Mouse (Mus musculus) heart, adult 2 months (tissue): ENCODE measurements around the gene Wnt2b. TPM values are rescaled to one million over a fixed set of nuclear protein-coding genes. Genes with fewer than 3 reads are reported as not detected.

Experiments used
- DNase-seq, 2 experiments: peaks; one replicate each; pipeline ENCODE4 v3.0.0; 2021
- H3K27ac ChIP-seq: fragments of 200-600 bp; 2 replicates; pipeline ENCODE4 v1.8.1; 2022
- H3K27me3 ChIP-seq: fragments of 200-500 bp; 2 replicates; pipeline ENCODE4 v1.6.1; 2012; ENCODE audit warnings: mild to moderate bottlenecking, low read length, inconsistent platforms, mixed read lengths; ENCODE audit not compliant: control insufficient read depth, insufficient read depth
- H3K36me3 ChIP-seq: fragments of 200-500 bp; 2 replicates; pipeline ENCODE4 v1.6.1; 2012; ENCODE audit warnings: low read length, inconsistent platforms; ENCODE audit not compliant: control insufficient read depth, insufficient read depth
- H3K4me1 ChIP-seq: fragments of 200-500 bp; 2 replicates; pipeline ENCODE4 v1.6.1; 2011; ENCODE audit warnings: low read length; ENCODE audit not compliant: control insufficient read depth, insufficient read depth
- H3K4me3 ChIP-seq: fragments of 200-600 bp; 2 replicates; pipeline ENCODE4 v1.8.1; 2022
- H3K79me2 ChIP-seq: fragments of 200-500 bp; replicated peaks from 2 replicates; pipeline ENCODE4 v1.6.1; 2012; ENCODE audit warnings: mild to moderate bottlenecking, inconsistent platforms, low read length, moderate library complexity, mixed read lengths; ENCODE audit not compliant: control insufficient read depth, insufficient read depth
- H3K9ac ChIP-seq: fragments of 200-500 bp; 2 replicates; pipeline ENCODE4 v1.6.1; 2012; ENCODE audit warnings: low read depth, mild to moderate bottlenecking, control low read depth, inconsistent platforms, low read length, mixed read lengths
- CTCF ChIP-seq: fragments of 200-600 bp; IDR thresholded peaks from 2 replicates; pipeline ENCODE4 v1.8.1; 2022; ENCODE audit warnings: antibody characterized with exemption, mild to moderate bottlenecking, moderate library complexity
- EP300 ChIP-seq: fragments of 200-500 bp; IDR thresholded peaks from 2 replicates; pipeline ENCODE4 v1.6.1; 2011; ENCODE audit warnings: low read depth, low read length, control low read depth; ENCODE audit not compliant: insufficient read depth
- POLR2A ChIP-seq: fragments of 200-500 bp; IDR thresholded peaks from 2 replicates; pipeline ENCODE4 v1.6.1; 2011; ENCODE audit warnings: mild to moderate bottlenecking, low read depth, low read length, control low read depth; ENCODE audit not compliant: insufficient read depth
- WGBS: fragments of 180-500 bp; shearing (Covaris S2); methylation state at CpG from one replicate; pipeline ENCODE4 v1.1.7; 2018; 5-methylcytosine and 5-hydroxymethylcytosine counted together
- intact Hi-C: fragments of 180-260 bp; cut with DNase I; formaldehyde crosslinking; loops from one replicate; pipeline ENCODE4 v1.15.1; 2025
- polyA plus RNA-seq: library from polyadenylated mRNA; depleted of rRNA; stranded (reverse); fragments of >200 nt; gene quantifications from 2 replicates; pipeline ENCODE4 v1.2.3, GENCODE M21; 2012
- total RNA-seq, 2 experiments: library from RNA; stranded (reverse); gene quantifications; 2 replicates each; pipeline ENCODE4 v1.2.3; 2021

Wnt2b gene
- total and polyA plus RNA-seq, 3 experiments: 0.51 to 0.77 (median 0.76) TPM

GRCm38 (mm10) chr3:104994415-104994841, 32.7 kb upstream of the Wnt2b start:
- H3K4me3 ChIP-seq: no peak overlapping the region
- peak overlapping the region; percentile 63 for H3K27ac ChIP-seq
- no peak for DNase-seq
- no peaks in the 10 kb centered on the region for H3K27me3 ChIP-seq
- H3K79me2 ChIP-seq: no peaks in the 10 kb centered on the region
- intact Hi-C loops: loop anchor here (5.0 kb wide), 1 partner anchor 282 kb away; no protein-coding TSS in a partner anchor
- no peaks in the 10 kb centered on the region for H3K36me3 ChIP-seq
- H3K4me1 ChIP-seq: peaks cover 12% of the 10 kb centered on the region
- WGBS: 62% methylated on average over 3 of the region's 3 CpGs
- no peak for TF ChIP-seq EP300
- no peak for TF ChIP-seq POLR2A
- TF ChIP-seq CTCF: no peak
- H3K9ac ChIP-seq: no peak overlapping the region; the same call in 1 of the 2 replicates

- TF ChIP-seq EP300 (no peak), CTCF (no peak), POLR2A (no peak)
- DNase-seq: peak in 1 of 2 experiments; percentile 33
- H3K4me3 ChIP-seq: no peak overlapping the region
- peak overlapping the region; percentile 63 for H3K27ac ChIP-seq
- H3K36me3 ChIP-seq: no peaks in the 10 kb centered on the region
- no peaks in the 10 kb centered on the region for H3K27me3 ChIP-seq
- intact Hi-C loops: loop anchor here (5.0 kb wide), 1 partner anchor 281 kb away; no protein-coding TSS in a partner anchor
- H3K4me1 ChIP-seq: peaks cover 12% of the 10 kb centered on the region
- H3K9ac ChIP-seq: no peak overlapping the region; the same call in 1 of the 2 replicates
- WGBS: 29% methylated on average over 4 of the region's 4 CpGs
- no peaks in the 10 kb centered on the region for H3K79me2 ChIP-seq
These were observed 32.1 kb upstream of the Wnt2b start for GRCm38 (mm10) chr3:104993800-104994199.

- no peaks in the 10 kb centered on the region for H3K36me3 ChIP-seq
- peak overlapping the region; percentile 41 for H3K9ac ChIP-seq
- no peaks in the 10 kb centered on the region for H3K27me3 ChIP-seq
- H3K79me2 ChIP-seq: no peaks in the 10 kb centered on the region
- peak overlapping the region; percentile 70 for H3K27ac ChIP-seq
- H3K4me3 ChIP-seq: peak overlapping the region; percentile 1; the same call in 1 of the 2 replicates
- 8% methylated on average over 23 of the region's 23 CpGs for WGBS
- TF ChIP-seq POLR2A (no peak), EP300 (peak; percentile 89; the same call in 1 of the 2 replicates), CTCF (no peak; the same call in 1 of the 2 replicates)
- H3K4me1 ChIP-seq: peaks cover 9% of the 10 kb centered on the region
- peak; percentile 89 to 93 for DNase-seq
- intact Hi-C loops: loop anchor here (1.0 to 5.0 kb wide), 2 partner anchors 65 to 281 kb away; no protein-coding TSS in a partner anchor
These were observed 31.1 kb upstream of the Wnt2b start for GRCm38 (mm10) chr3:104992709-104993388.

GRCm38 (mm10) chr3:104991703-104992102, 30.0 kb upstream of the Wnt2b start:
- Histone ChIP-seq H3K4me1 (peaks cover 8% of the 10 kb centered on the region), H3K79me2 (no peaks in the 10 kb centered on the region), H3K36me3 (no peaks in the 10 kb centered on the region), H3K4me3 (no peak overlapping the region), H3K9ac (no peak overlapping the region), H3K27ac (no peak overlapping the region), H3K27me3 (no peaks in the 10 kb centered on the region)
- WGBS: 58% methylated on average over 5 of the region's 5 CpGs
- TF ChIP-seq POLR2A: no peak
- TF ChIP-seq CTCF: no peak
- TF ChIP-seq EP300: no peak
- intact Hi-C loops: loop anchor here (1.0 to 5.0 kb wide), 2 partner anchors 67 to 279 kb away; no protein-coding TSS in a partner anchor
- DNase-seq: peak in 1 of 2 experiments; percentile 26

GRCm38 (mm10) chr3:104987884-104988283, 26.2 kb upstream of the Wnt2b start:
- Histone ChIP-seq H3K36me3 (no peaks in the 10 kb centered on the region), H3K79me2 (no peaks in the 10 kb centered on the region), H3K4me1 (peaks cover under 1% of the 10 kb centered on the region), H3K27ac (no peak overlapping the region), H3K4me3 (no peak overlapping the region), H3K27me3 (no peaks in the 10 kb centered on the region), H3K9ac (no peak overlapping the region)
- intact Hi-C loops: loop anchor here (10.0 kb wide), 1 partner anchor 177 kb away; no protein-coding TSS in a partner anchor
- no peak for TF ChIP-seq EP300
- no peak for TF ChIP-seq POLR2A
- no peak for TF ChIP-seq CTCF
- no peak for DNase-seq
- 77% methylated on average over 5 of the region's 5 CpGs for WGBS

GRCm38 (mm10) chr3:104979735-104980134, 18.0 kb upstream of the Wnt2b start:
- 82% methylated on average over 5 of the region's 5 CpGs for WGBS
- no peaks in the 10 kb centered on the region for H3K4me1 ChIP-seq
- DNase-seq: no peak
- intact Hi-C loops: loop anchor here (10.0 kb wide), 1 partner anchor 185 kb away; no protein-coding TSS in a partner anchor
- no peak overlapping the region for H3K4me3 ChIP-seq
- no peaks in the 10 kb centered on the region for H3K27me3 ChIP-seq
- TF ChIP-seq CTCF (no peak), POLR2A (no peak), EP300 (no peak)
- H3K9ac ChIP-seq: no peak overlapping the region
- H3K79me2 ChIP-seq: no peaks in the 10 kb centered on the region
- H3K27ac ChIP-seq: no peak overlapping the region
- no peaks in the 10 kb centered on the region for H3K36me3 ChIP-seq
